Mouse (Mus musculus) neural tube, embryonic 15.5 days (tissue): Measurements from ENCODE around the gene Tnfrsf21. TPM values are rescaled to one million over a fixed set of nuclear protein-coding genes. Genes with fewer than 3 reads are reported as not detected.

Experiments
- ATAC-seq: fragments of 200-750 bp; cut with Nextera tagmentation; 2 replicates; pipeline ENCODE4 v1.8.0; 2017; ENCODE audit warnings: mild to moderate bottlenecking, moderate TSS enrichment, moderate library complexity; ENCODE audit not compliant: low FRiP score
- H3K27ac ChIP-seq: fragments of 300-500 bp; sonication (generic); replicated peaks from 2 replicates; pipeline ENCODE4 v1.5.1; 2015; ENCODE audit warnings: mild to moderate bottlenecking, inconsistent platforms
- H3K27me3 ChIP-seq: fragments of 300-500 bp; sonication (generic); replicated peaks from 2 replicates; pipeline ENCODE4 v1.6.1; 2015; ENCODE audit warnings: inconsistent platforms
- H3K36me3 ChIP-seq: fragments of 300-500 bp; sonication (generic); 2 replicates; pipeline ENCODE4 v1.6.1; 2015; ENCODE audit warnings: inconsistent platforms
- H3K4me1 ChIP-seq: fragments of 300-500 bp; sonication (generic); 2 replicates; pipeline ENCODE4 v1.6.1; 2015; ENCODE audit warnings: inconsistent platforms
- H3K4me2 ChIP-seq: fragments of 300-500 bp; sonication (generic); 2 replicates; pipeline ENCODE4 v1.6.1; 2015; ENCODE audit warnings: inconsistent platforms, mild to moderate bottlenecking, moderate library complexity
- H3K4me3 ChIP-seq: fragments of 300-500 bp; sonication (generic); replicated peaks from 2 replicates; pipeline ENCODE4 v1.5.1; 2015; ENCODE audit warnings: mild to moderate bottlenecking, inconsistent platforms
- H3K9ac ChIP-seq: fragments of 300-500 bp; sonication (generic); replicated peaks from 2 replicates; pipeline ENCODE4 v1.6.1; 2015; ENCODE audit warnings: mild to moderate bottlenecking, inconsistent platforms
- H3K9me3 ChIP-seq: fragments of 300-500 bp; sonication (generic); replicated peaks from 2 replicates; pipeline ENCODE4 v1.6.1; 2016; ENCODE audit warnings: inconsistent platforms
- WGBS: fragments of 180-500 bp; shearing (Covaris S2); methylation state at CpG from one replicate; pipeline ENCODE4 v1.1.7; 2015; ENCODE audit warnings: mixed read lengths; 5-methylcytosine and 5-hydroxymethylcytosine counted together
- polyA plus RNA-seq: library from polyadenylated mRNA; unstranded; fragments of >200 nt; fragmentation: Nextera tagmentation; extraction: Ambion mirVana; gene quantifications from 2 replicates; pipeline ENCODE4 v1.2.1, GENCODE M21; 2015

Tnfrsf21 gene
- polyA plus RNA-seq, 1 experiment from 2014 or later: 84.4 TPM

DNA sequence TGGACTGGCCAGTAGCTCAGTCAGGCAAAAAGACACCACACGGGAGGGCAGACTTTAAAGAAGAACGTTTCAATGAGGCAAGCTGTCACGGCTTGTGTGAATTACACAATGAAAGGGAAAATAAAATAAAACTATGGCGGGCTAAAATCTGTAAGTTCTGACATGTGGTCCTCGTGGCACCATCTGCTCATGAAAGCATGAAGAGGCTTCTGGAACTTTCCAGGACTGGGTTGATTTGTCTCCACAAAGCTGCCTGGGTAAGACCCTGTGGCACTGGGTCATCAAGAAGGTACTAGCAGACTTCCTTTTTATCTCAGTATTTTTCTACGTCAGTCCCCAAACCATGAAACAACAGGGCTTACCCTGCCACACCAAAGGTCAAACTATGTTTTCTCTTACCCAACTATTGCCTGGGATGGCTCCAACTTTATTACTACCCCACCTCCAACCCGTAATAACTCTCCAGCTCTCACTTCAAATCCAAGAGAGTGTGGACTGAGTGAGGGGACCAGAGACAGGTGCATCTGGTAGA, 16.8 kb upstream of the Tnfrsf21 start:
- Histone ChIP-seq H3K9ac (no peak overlapping the region), H3K27me3 (no peaks in the 10 kb centered on the region), H3K4me3 (no peak overlapping the region), H3K4me2 (no peak overlapping the region), H3K4me1 (no peaks in the 10 kb centered on the region), H3K36me3 (no peaks in the 10 kb centered on the region), H3K9me3 (no peaks in the 10 kb centered on the region), H3K27ac (no peak overlapping the region)
- 70% methylated on average over 7 of the region's 7 CpGs for WGBS
- ATAC-seq: no peak

DNA sequence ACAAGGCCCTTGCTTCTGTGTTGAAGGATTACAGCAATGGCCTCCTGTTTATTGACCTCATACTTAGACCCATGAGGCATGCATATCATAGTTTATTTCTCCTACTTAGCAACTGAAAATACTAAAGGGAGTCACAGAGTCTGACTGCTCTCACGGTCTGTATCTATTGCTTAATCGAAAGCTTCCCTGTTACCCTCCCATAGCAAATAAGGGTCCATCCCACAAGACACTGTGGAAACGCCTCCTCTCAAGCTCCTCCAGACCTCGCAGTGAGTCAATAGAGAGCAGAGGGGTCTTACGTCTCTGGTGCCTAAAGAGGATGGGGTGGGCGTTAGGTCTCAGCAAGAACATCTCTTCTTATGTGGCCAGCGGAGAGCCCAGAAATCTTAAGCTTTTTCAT, 15.8 kb upstream of the Tnfrsf21 start:
- H3K27me3 ChIP-seq: no peaks in the 10 kb centered on the region
- H3K36me3 ChIP-seq: no peaks in the 10 kb centered on the region
- H3K9ac ChIP-seq: no peak overlapping the region
- ATAC-seq: no peak
- H3K27ac ChIP-seq: no peak overlapping the region
- no peaks in the 10 kb centered on the region for H3K9me3 ChIP-seq
- WGBS: 92% methylated on average over 7 of the region's 7 CpGs
- H3K4me1 ChIP-seq: no peaks in the 10 kb centered on the region
- no peak overlapping the region for H3K4me3 ChIP-seq
- no peak overlapping the region for H3K4me2 ChIP-seq

DNA sequence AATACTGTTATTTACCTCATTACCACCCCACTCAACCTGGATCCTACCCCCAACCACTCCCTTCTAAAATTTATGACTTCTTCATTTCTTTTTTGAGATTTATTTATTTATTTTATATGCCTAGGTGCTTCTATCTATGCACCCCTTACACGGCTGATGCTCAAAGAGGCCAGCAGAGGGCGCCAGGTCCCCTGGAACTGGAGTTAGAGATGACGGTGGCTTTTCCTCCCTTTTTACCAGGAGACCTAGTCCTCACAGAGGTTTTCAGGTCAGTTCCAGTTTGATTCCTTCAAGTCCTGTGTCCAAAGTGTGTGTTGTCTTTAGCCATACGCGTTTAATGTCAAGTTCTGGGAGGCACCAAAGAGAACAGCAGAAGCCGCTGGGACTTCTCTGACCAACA, 3.6 kb upstream of the Tnfrsf21 start:
- H3K4me1 ChIP-seq: peaks cover 6% of the 10 kb centered on the region; the same call in 1 of the 2 replicates
- no peaks in the 10 kb centered on the region for H3K36me3 ChIP-seq
- no peaks in the 10 kb centered on the region for H3K9me3 ChIP-seq
- no peak overlapping the region for H3K4me3 ChIP-seq
- 21% methylated on average over 6 of the region's 6 CpGs for WGBS
- H3K9ac ChIP-seq: no peak overlapping the region
- no peak overlapping the region for H3K27ac ChIP-seq
- ATAC-seq: no peak
- no peaks in the 10 kb centered on the region for H3K27me3 ChIP-seq
- no peak overlapping the region for H3K4me2 ChIP-seq

DNA sequence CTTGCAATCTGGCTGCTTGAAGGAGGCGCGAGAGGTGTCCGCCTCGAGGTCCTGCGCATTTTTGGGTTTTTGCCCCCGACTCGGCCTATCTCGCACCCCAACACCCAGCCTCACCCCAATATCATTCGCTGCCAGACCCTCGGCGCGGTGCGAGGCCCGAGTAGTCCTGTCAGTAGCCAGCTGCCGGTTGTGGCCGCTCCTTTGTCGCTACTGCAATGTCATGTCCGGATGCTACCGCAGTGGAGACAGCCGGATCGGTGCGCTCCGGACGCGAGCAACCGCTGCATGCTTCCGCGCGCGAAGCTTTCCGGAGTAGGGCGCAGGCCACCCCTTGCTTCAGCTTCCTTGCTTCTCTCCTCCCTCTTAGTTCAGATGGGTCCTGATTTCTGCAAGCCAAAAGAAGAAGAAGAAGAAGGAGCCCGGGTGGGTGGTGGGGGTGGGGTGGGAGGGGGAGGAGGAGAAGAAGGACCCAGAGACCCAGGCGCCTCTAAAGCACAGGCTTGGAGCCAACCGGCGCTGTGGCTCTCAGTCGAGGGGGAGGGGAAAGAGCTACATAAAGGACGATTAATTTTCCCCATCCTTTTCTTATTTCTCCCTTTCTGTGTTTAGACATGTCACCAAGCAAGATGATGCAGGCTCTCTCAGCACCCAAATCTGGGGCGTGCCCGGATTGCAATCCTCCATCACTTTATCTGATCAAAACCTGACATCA, 1.1 kb downstream of the Tnfrsf21 start:
- peak overlapping the region; percentile 83 for H3K4me3 ChIP-seq
- ATAC-seq: peak; percentile 68
- no peaks in the 10 kb centered on the region for H3K9me3 ChIP-seq
- peak overlapping the region; percentile 95 for H3K27ac ChIP-seq
- peak overlapping the region; percentile 67 for H3K4me2 ChIP-seq
- peaks cover 36% of the 10 kb centered on the region for H3K4me1 ChIP-seq
- no peaks in the 10 kb centered on the region for H3K36me3 ChIP-seq
- H3K27me3 ChIP-seq: no peaks in the 10 kb centered on the region
- WGBS: under 1% methylated on average over 38 of the region's 40 CpGs
- H3K9ac ChIP-seq: peak overlapping the region; percentile 97

DNA sequence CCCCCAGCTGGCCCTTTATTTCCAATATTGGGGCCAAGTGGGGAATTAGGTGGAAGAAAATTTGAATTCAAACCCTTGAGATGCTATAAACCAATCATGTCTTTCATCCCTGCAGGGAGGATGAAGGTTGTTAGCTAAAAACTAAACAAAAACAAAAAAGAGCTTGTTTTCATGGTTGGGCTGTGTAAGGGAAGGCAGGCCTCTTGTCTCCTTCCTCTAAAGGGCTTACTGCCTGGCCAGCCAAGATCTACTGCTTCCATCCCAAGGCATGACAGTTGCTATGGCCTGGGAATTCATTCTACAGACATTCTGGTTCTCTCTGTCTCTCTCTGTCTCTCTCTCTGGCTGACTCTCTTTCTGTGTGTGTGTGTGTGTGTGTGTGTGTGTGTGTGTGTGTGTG, 1.7 kb downstream of the Tnfrsf21 start:
- no peaks in the 10 kb centered on the region for H3K9me3 ChIP-seq
- H3K4me1 ChIP-seq: peaks cover 41% of the 10 kb centered on the region
- H3K9ac ChIP-seq: peak overlapping the region; percentile 97
- H3K27ac ChIP-seq: peak overlapping the region; percentile 95
- no peaks in the 10 kb centered on the region for H3K27me3 ChIP-seq
- peak overlapping the region; percentile 67 for H3K4me2 ChIP-seq
- 0 out of 2 replicates have a peak, but pooled peaks cover 5% of the 10 kb centered on the region for H3K36me3 ChIP-seq
- ATAC-seq: no peak
- peak overlapping the region; percentile 83 for H3K4me3 ChIP-seq

DNA sequence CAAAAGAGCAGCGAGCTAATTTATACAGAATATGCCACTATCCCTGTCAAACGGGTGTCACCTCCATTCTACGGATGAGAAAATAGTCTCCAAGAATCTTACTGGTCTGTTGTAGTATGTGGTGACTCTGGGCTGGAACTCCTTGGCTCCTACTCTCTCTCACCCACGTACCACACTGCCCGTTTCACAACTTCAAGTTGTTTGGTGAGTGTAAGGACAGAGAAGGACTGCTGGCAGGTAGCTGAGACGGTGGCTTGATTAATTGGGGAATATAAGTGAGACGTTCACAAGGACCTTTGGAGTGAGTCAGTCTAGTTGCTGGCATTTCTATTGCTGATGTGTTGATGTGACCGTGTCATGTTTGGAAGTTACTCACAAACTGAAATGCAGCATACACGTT, 3.3 kb downstream of the Tnfrsf21 start:
- Histone ChIP-seq H3K27ac (no peak overlapping the region), H3K36me3 (0 out of 2 replicates have a peak, but pooled peaks cover 5% of the 10 kb centered on the region), H3K4me3 (no peak overlapping the region), H3K4me1 (peaks cover 53% of the 10 kb centered on the region), H3K4me2 (peak overlapping the region; percentile 67; the same call in 1 of the 2 replicates), H3K9ac (no peak overlapping the region), H3K9me3 (no peaks in the 10 kb centered on the region), H3K27me3 (no peaks in the 10 kb centered on the region)
- ATAC-seq: no peak
- 88% methylated on average over 9 of the region's 9 CpGs for WGBS

DNA sequence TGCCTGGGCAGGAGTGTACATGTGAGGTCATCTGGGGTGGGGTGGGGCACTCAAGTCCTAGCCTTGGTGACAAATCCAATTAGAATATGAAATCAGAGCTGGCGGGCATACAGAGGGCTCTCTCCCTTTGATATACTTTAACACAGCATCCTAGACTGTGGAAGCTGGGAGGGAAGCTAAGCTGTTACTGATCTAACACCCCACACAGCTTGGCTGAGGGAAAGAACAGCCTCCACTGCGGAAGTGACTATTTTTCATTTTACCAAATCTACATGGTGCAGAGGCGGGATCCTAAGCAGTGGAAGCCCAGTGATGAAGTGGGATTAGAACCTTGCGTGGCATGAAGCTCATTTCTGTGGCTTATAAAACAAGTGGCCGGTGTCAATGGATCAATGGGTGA, 4.7 kb downstream of the Tnfrsf21 start:
- H3K9me3 ChIP-seq: no peaks in the 10 kb centered on the region
- H3K27me3 ChIP-seq: no peaks in the 10 kb centered on the region
- H3K36me3 ChIP-seq: 0 out of 2 replicates have a peak, but pooled peaks cover 5% of the 10 kb centered on the region
- H3K27ac ChIP-seq: no peak overlapping the region
- no peak overlapping the region for H3K4me2 ChIP-seq
- H3K9ac ChIP-seq: no peak overlapping the region
- H3K4me1 ChIP-seq: peaks cover 61% of the 10 kb centered on the region
- no peak for ATAC-seq
- no peak overlapping the region for H3K4me3 ChIP-seq
- 97% methylated on average over 5 of the region's 5 CpGs for WGBS

DNA sequence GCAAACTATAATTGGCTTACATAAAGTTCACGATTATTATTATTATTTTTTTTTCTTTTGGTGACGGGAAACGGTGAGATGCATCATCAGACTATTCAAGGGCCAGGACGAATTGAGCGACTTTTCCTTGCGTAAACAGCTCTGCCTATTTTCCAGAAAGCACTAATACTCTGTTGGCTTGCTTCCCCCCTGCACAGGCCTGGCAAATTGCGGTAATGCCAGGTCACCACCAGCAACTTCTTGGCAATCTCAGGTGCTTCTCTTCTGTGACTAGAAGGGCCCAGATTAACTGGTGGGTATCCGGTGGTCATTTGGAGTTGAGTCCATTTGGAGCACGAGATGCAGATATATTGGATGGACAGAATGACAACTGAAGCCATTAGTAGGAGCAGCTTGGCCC, 5.7 kb downstream of the Tnfrsf21 start:
- Histone ChIP-seq H3K27me3 (no peaks in the 10 kb centered on the region), H3K27ac (no peak overlapping the region), H3K9ac (no peak overlapping the region), H3K36me3 (0 out of 2 replicates have a peak, but pooled peaks cover 5% of the 10 kb centered on the region), H3K4me2 (no peak overlapping the region), H3K4me1 (peaks cover 68% of the 10 kb centered on the region), H3K9me3 (no peaks in the 10 kb centered on the region), H3K4me3 (no peak overlapping the region)
- no peak for ATAC-seq
- 93% methylated on average over 9 of the region's 9 CpGs for WGBS

DNA sequence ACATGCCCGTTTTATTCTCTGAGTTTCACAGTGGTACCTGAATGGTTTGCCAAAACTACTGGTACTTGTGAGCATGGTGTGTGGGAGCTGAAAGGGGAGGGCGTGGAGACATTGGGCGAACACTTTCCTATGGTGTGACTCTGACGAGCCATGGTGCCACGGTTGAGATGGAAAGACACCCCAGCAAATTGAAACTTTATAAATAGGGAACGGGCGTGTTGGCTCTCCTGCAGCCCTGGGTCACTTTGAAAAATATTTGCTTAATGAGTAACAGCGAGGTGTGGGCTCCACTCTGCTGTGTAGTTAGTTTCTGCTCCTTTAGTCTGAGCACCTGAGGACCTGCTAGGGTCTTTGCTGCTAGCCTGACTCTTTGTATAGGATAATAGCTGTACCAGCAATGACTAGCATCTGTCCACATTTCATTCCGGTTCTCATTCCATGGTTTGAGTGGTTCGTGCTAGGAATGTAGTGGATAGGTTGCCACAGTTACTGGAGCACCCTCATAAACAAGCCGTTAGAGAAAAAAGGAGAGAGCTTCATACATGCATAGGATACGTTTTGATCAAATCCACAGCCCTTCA, 7.4 kb downstream of the Tnfrsf21 start:
- H3K4me2 ChIP-seq: no peak overlapping the region
- H3K4me1 ChIP-seq: peaks cover 66% of the 10 kb centered on the region
- H3K9ac ChIP-seq: no peak overlapping the region
- H3K27ac ChIP-seq: no peak overlapping the region
- no peaks in the 10 kb centered on the region for H3K27me3 ChIP-seq
- 0 out of 2 replicates have a peak, but pooled peaks cover 5% of the 10 kb centered on the region for H3K36me3 ChIP-seq
- ATAC-seq: no peak
- no peak overlapping the region for H3K4me3 ChIP-seq
- no peaks in the 10 kb centered on the region for H3K9me3 ChIP-seq
- WGBS: 87% methylated on average over 12 of the region's 12 CpGs

DNA sequence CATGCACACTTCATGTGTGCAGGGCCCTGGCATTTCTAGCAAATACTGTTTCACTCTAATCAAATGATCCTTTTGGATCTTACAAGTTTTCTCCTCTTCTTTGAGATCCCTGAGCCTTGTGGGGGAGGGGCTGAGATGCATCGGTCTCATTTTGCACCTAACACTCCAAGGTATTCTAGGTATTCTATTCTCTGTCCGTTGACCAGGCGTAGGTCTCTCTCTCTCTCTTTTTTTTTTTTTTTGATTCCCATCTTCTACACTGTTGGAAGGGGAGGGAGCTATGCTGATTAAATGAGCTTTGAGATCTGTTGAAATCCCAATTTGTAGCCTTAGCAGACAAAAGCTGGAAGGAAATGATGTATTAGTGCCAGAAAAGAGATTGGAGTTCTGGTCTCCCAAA, 8.2 kb downstream of the Tnfrsf21 start:
- ATAC-seq: no peak
- Histone ChIP-seq H3K4me2 (no peak overlapping the region), H3K9me3 (no peaks in the 10 kb centered on the region), H3K27me3 (no peaks in the 10 kb centered on the region), H3K4me1 (peaks cover 63% of the 10 kb centered on the region), H3K36me3 (0 out of 2 replicates have a peak, but pooled peaks cover 5% of the 10 kb centered on the region), H3K9ac (no peak overlapping the region), H3K27ac (no peak overlapping the region), H3K4me3 (no peak overlapping the region)
- 87% methylated on average over 3 of the region's 3 CpGs for WGBS

DNA sequence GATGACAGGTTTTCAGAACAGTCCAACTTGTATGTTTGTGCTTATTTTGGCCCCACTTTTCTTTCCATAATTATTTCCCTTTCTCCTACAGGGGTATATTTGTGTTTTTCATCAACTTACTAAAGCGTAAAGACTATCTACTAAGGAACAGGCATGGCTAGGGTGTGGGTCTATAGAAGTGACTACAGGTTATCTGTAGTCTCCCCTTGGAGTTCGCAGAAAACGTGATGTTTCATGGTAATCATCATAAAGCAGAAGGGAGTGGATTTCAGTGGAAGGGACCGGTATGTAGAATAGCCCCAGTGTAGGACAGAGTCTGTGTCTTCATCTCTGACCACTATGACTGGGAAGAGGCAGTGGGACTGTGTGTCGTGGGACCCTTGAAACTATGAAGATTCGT, 8.7 kb downstream of the Tnfrsf21 start:
- ATAC-seq: no peak
- Histone ChIP-seq H3K9ac (no peak overlapping the region), H3K9me3 (no peaks in the 10 kb centered on the region), H3K4me1 (peaks cover 63% of the 10 kb centered on the region), H3K4me3 (no peak overlapping the region), H3K27ac (no peak overlapping the region), H3K4me2 (no peak overlapping the region), H3K27me3 (no peaks in the 10 kb centered on the region), H3K36me3 (0 out of 2 replicates have a peak, but pooled peaks cover 5% of the 10 kb centered on the region)
- 84% methylated on average over 6 of the region's 6 CpGs for WGBS
